Mouse (Mus musculus) hindbrain, embryonic 10.5 days (tissue): ENCODE measurements around the gene Ccl4. TPM values are rescaled to one million over a fixed set of nuclear protein-coding genes. Genes with fewer than 3 reads are reported as not detected.

Source experiments
- DNase-seq: peaks from one replicate; pipeline ENCODE4 v3.0.0-alpha.2; 2017; ENCODE audit warnings: low spot score
- H3K27ac ChIP-seq: fragments of 300-500 bp; sonication (generic); 2 replicates; pipeline ENCODE4 v1.5.1; 2016; ENCODE audit warnings: mild to moderate bottlenecking, moderate library complexity
- H3K27me3 ChIP-seq: fragments of 300-500 bp; sonication (generic); 2 replicates; pipeline ENCODE4 v1.6.1; 2016; ENCODE audit warnings: mild to moderate bottlenecking; ENCODE audit not compliant: poor library complexity, insufficient read depth, severe bottlenecking
- H3K36me3 ChIP-seq: fragments of 300-500 bp; sonication (generic); 2 replicates; pipeline ENCODE4 v1.6.1; 2016; ENCODE audit warnings: mild to moderate bottlenecking, moderate library complexity
- H3K4me1 ChIP-seq: fragments of 300-500 bp; sonication (generic); replicated peaks from 2 replicates; pipeline ENCODE4 v1.6.1; 2016; ENCODE audit warnings: mild to moderate bottlenecking
- H3K4me3 ChIP-seq: fragments of 300-500 bp; sonication (generic); 2 replicates; pipeline ENCODE4 v1.5.1; 2016; ENCODE audit warnings: mild to moderate bottlenecking, moderate library complexity
- H3K9me3 ChIP-seq: fragments of 300-500 bp; sonication (generic); 2 replicates; pipeline ENCODE4 v1.6.1; 2016; ENCODE audit warnings: mild to moderate bottlenecking, moderate library complexity
- WGBS: fragments of 180-500 bp; shearing (Covaris S2); methylation state at CpG from one replicate; pipeline ENCODE4 v1.1.7; 2016; 5-methylcytosine and 5-hydroxymethylcytosine counted together
- polyA plus RNA-seq: library from polyadenylated mRNA; unstranded; fragments of >200 nt; fragmentation: Nextera tagmentation; extraction: Ambion mirVana; gene quantifications from 2 replicates; pipeline ENCODE4 v1.2.1, GENCODE M21; 2016

Gene Ccl4
- polyA plus RNA-seq, 1 experiment from 2014 or later, result 0.58 TPM

- Histone ChIP-seq H3K4me1 (no peaks in the 10 kb centered on the region), H3K27me3 (no peaks in the 10 kb centered on the region), H3K27ac (no peak within 1 kb of the TSS), H3K4me3 (no peak within 1 kb of the TSS), H3K36me3 (no peaks in the 10 kb centered on the region), H3K9me3 (no peaks in the 10 kb centered on the region)
- DNase-seq, result no peak
- WGBS, result 66% methylated on average over 1 of the region's 1 CpGs
Observed at GRCm38 (mm10) chr11:83703705-83704104, 41.3 kb downstream of the Ccl4 start, which contains the start of gene Wfdc17. TSS of gene Wfdc17 (plus strand) at chr11:83703991.

GRCm38 (mm10) chr11:83708715-83709114, 46.3 kb downstream of the Ccl4 start, which contains the start of gene Wfdc18:
TSS of gene Wfdc18 (plus strand) at chr11:83709015.
- no peaks in the 10 kb centered on the region for H3K4me1 ChIP-seq
- H3K9me3 ChIP-seq, result no peaks in the 10 kb centered on the region
- H3K4me3 ChIP-seq, result no peak within 1 kb of the TSS
- 72% methylated on average over 4 of the region's 4 CpGs for WGBS
- H3K27me3 ChIP-seq, result no peaks in the 10 kb centered on the region
- no peaks in the 10 kb centered on the region for H3K36me3 ChIP-seq
- no peak within 1 kb of the TSS for H3K27ac ChIP-seq
- DNase-seq, result no peak

- Histone ChIP-seq H3K27ac (no peak overlapping the region), H3K9me3 (no peaks in the 10 kb centered on the region), H3K4me3 (no peak overlapping the region), H3K4me1 (no peaks in the 10 kb centered on the region), H3K27me3 (no peaks in the 10 kb centered on the region), H3K36me3 (no peaks in the 10 kb centered on the region)
- WGBS, result 93% methylated on average over 5 of the region's 5 CpGs
- no peak for DNase-seq
Observed at GRCm38 (mm10) chr11:83709683-83710082, 47.3 kb downstream of the Ccl4 start.

- no peaks in the 10 kb centered on the region for H3K4me1 ChIP-seq
- DNase-seq, result no peak
- no peaks in the 10 kb centered on the region for H3K9me3 ChIP-seq
- no peaks in the 10 kb centered on the region for H3K27me3 ChIP-seq
- 94% methylated on average over 1 of the region's 1 CpGs for WGBS
- no peaks in the 10 kb centered on the region for H3K36me3 ChIP-seq
- H3K4me3 ChIP-seq, result no peak overlapping the region
- H3K27ac ChIP-seq, result no peak overlapping the region
Observed at GRCm38 (mm10) chr11:83712671-83713070, 50.3 kb downstream of the Ccl4 start.

- 80% methylated on average over 2 of the region's 2 CpGs for WGBS
Observed at GRCm38 (mm10) chr11:83713925-83714324, 51.5 kb downstream of the Ccl4 start.

More at GRCm38 (mm10) chr11:83713925-83714324, 51.5 kb downstream of the Ccl4 start:
- no peaks in the 10 kb centered on the region for H3K36me3 ChIP-seq
- no peak for DNase-seq
- no peak overlapping the region for H3K27ac ChIP-seq
- no peaks in the 10 kb centered on the region for H3K9me3 ChIP-seq
- H3K27me3 ChIP-seq, result no peaks in the 10 kb centered on the region
- H3K4me3 ChIP-seq, result no peak overlapping the region
- H3K4me1 ChIP-seq, result no peaks in the 10 kb centered on the region

Other genes starting within 250 kb of the Ccl4 start
- 0.27 and 0.39 TPM in 2 replicates for gene Gas2l2, start 233.1 kb upstream of the Ccl4 start, polyA plus RNA-seq
- 0.97 TPM in 1 of 2 replicates, not detected in the other for gene 1700020L24Rik, start 224.9 kb upstream of the Ccl4 start, polyA plus RNA-seq
- gene Mmp28, start 199.5 kb upstream of the Ccl4 start, polyA plus RNA-seq, result 1.1 and 1.3 TPM in 2 replicates
- gene Taf15, start 189.5 kb upstream of the Ccl4 start, polyA plus RNA-seq, result 9.2 and 11.3 TPM in 2 replicates
- 0.10 TPM in 1 of 2 replicates, not detected in the other for gene Heatr9, start 140.4 kb upstream of the Ccl4 start, polyA plus RNA-seq
- not detected in 2 replicates for gene Ccl5, start 132.1 kb upstream of the Ccl4 start, polyA plus RNA-seq
- gene Ccl9, start 83.9 kb upstream of the Ccl4 start, polyA plus RNA-seq, result 1.1 and 1.5 TPM in 2 replicates
- gene Ccl6, start 69.5 kb upstream of the Ccl4 start, polyA plus RNA-seq, result 1.9 and 3.0 TPM in 2 replicates
- not detected in 2 replicates for gene Rpl9-ps1, start 17.0 kb upstream of the Ccl4 start, polyA plus RNA-seq
- gene Ccl3, start 13.2 kb upstream of the Ccl4 start, polyA plus RNA-seq, result 1.2 and 1.3 TPM in 2 replicates
- gene Wfdc17, start 41.4 kb downstream of the Ccl4 start, polyA plus RNA-seq, result 0.31 TPM in 1 of 2 replicates, not detected in the other
- gene Wfdc18, start 46.4 kb downstream of the Ccl4 start, polyA plus RNA-seq, result not detected in 2 replicates
- not detected in 2 replicates for gene Wfdc21, start 84.4 kb downstream of the Ccl4 start, polyA plus RNA-seq
- 30.0 and 30.1 TPM in 2 replicates for gene Heatr6, start 91.1 kb downstream of the Ccl4 start, polyA plus RNA-seq
- not detected in 2 replicates for gene Hnf1b, start 187.5 kb downstream of the Ccl4 start, polyA plus RNA-seq